Mouse (Mus musculus) urinary bladder, postnatal 4 days (tissue): Measurements from ENCODE around the gene Slc13a5.

Experiments used
- DNase-seq, 2 experiments: peaks; one replicate each; pipeline ENCODE4 v3.0.0; 2021 to 2022; ENCODE audit warnings: low spot score in 2 of 2

The Slc13a5 gene

DNA sequence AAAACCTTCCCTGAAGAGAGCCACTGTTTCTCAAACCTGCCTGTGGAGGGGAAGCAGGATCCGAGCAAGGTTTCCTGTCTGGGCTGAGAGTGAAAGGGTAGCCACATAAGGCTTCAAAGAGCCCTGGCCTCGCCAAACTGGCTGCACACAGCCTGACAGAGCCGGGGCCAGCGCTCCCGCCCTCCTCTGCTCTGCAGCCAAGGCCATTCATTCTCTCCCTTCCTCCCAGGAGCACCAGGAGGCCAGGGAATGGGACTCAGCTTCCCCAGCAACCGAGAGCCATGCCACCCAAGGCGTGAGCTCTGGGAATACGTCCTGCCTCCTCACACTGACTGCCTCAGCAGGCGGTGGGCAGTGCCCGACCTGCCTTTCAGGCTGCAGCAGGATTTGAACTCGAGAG lies 1.5 kb downstream of the Slc13a5 start:
- no peak for DNase-seq

GRCm38 (mm10) chr11:72256441-72256840 lies 10.6 kb downstream of the Slc13a5 start:
- DNase-seq, result no peak

- DNase-seq, result no peak
Observed at GRCm38 (mm10) chr11:72255629-72256028, 11.4 kb downstream of the Slc13a5 start.

GRCm38 (mm10) chr11:72245196-72245753 lies 21.7 kb downstream of the Slc13a5 start:
- DNase-seq, result no peak

- no peak for DNase-seq
Observed at GRCm38 (mm10) chr11:72240062-72240860, 26.8 kb downstream of the Slc13a5 start.

DNA sequence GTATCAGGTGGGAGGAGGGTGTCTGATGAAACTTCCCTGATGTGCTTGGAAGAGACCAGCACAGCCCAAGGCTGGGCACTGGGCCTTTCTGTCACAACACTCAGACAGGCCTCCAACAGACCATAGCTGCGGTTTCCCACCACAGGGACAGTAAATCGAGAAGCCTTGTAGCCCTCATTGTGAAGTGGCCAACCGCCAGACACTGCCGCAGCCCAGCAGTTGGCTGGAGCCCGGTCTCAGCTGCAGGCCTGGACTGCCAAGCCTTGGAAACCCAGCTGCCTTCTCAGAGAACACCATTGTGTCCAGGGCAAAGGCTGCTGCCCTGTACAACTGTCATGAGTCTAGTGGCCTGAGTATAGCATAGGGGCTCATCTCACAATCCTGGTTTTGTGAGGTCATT lies 33.0 kb downstream of the Slc13a5 start:
- no peak for DNase-seq

- no peak for DNase-seq
Observed at GRCm38 (mm10) chr11:72232991-72233390, 34.0 kb downstream of the Slc13a5 start.

- DNase-seq, result no peak
Observed at GRCm38 (mm10) chr11:72232068-72232467, 35.0 kb downstream of the Slc13a5 start.

DNA sequence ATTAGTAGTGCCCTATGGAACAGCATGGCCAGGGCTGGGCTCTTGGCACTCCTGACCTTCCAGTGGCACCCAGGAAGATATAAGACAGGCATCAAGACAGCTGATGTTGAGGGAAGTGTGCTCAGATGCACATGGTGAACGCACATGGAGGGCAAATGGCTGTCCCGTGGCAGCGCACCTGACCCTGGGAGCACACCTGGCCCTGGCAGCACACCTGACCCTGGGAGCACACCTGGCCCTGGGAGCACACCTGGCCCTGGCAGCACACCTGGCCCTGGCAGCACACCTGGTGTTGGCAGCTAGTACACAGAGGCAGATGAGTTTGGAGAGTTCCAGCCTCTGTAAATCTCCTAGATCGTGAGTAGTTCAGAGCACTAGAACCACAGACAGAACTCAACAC lies 38.5 kb downstream of the Slc13a5 start:
- no peak for DNase-seq

DNA sequence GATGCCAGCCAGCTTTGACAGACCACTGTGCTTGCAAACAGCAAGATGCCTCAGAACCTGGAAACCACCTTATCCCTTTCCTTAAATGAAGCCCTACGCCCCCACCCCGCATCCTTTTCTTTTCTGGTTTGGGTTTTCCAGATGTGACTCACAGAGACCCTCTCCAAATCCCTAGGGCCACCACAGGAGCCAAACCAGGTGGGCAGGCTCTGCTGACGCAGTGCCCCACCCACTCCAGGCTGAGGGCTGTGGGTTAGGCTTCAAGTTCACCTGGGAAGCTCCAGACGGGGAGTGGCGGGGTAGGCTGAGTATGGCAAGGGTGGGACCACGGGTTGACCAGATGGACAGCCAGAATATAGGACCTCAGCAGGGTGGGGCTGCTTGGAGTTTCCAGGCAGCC lies 40.1 kb downstream of the Slc13a5 start:
- no peak for DNase-seq

- no peak for DNase-seq
Observed at GRCm38 (mm10) chr11:72226020-72226791, 40.8 kb downstream of the Slc13a5 start.

- DNase-seq, result peak; percentile 49 to 81
Observed at GRCm38 (mm10) chr11:72224865-72225264, 42.2 kb downstream of the Slc13a5 start.

- no peak for DNase-seq
Observed at GRCm38 (mm10) chr11:72223414-72223813, 43.6 kb downstream of the Slc13a5 start.

DNA sequence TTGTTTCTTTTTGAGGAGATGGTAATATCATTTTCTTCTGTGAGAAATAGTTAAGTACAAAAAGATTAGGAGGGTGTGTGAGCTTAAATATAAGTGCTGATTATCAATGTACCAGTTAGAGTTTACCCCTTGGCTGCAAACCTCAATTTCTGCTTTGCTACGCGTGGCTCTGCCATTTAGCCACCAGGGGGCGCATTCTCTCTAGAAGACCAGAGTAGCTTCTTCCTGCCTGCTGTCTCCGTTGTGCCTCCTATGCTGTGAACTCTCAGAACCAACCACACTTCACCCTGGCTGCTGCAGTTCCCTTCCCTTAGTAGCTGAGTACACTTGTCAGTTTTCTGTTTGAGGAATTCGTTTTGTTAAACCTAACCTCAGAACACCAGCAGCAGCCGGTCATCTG lies 45.7 kb downstream of the Slc13a5 start:
- DNase-seq, result peak in 1 of 2 experiments; percentile 81

DNA sequence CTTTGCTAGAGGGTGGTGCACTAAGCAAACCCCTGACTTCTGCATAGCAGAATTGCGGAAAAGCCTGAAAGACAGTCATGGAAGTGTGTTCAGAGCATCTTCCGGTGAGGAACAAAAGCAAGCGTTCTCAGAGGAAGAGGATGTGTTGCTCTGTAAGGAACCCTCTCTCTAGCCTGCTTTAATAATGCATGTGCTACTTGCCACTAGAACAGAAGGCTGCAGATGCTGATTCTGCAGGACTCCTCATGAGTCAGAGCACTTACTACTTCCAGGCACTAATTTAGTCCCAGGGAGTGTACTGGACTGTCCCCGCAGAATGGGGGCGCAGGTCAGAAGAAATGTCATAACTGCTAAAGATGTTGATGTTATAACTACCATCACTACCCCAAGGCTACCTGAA lies 49.9 kb downstream of the Slc13a5 start:
- DNase-seq, result no peak

GRCm38 (mm10) chr11:72215410-72215797 lies 51.6 kb downstream of the Slc13a5 start, which contains the start of gene Med31:
TSS of gene Med31 (minus strand) at chr11:72215592.
- peak; percentile 54 to 72 for DNase-seq

GRCm38 (mm10) chr11:72214591-72215409 lies 52.2 kb downstream of the Slc13a5 start:
- DNase-seq, result peak; percentile 91 to 96

- DNase-seq, result no peak
Observed at GRCm38 (mm10) chr11:72207834-72208377, 59.1 kb downstream of the Slc13a5 start.

- DNase-seq, result peak; percentile 85 to 87
Observed at GRCm38 (mm10) chr11:72207204-72207833, 59.7 kb downstream of the Slc13a5 start, which contains the start of the genes 4933427D14Rik and Txndc17. TSS of gene 4933427D14Rik (minus strand) at chr11:72207459. TSS of gene Txndc17 (plus strand) at chr11:72207547.

- DNase-seq, result no peak
Observed at GRCm38 (mm10) chr11:72206341-72207203, 60.5 kb downstream of the Slc13a5 start, which contains the start of gene Gm43951. TSS of gene Gm43951 (minus strand) at chr11:72206840.
